Mouse (Mus musculus) ES-Bruce4 (cell line): Measurements from ENCODE around the gene Nrg3. TPM values are rescaled to one million over a fixed set of nuclear protein-coding genes. Genes with fewer than 3 reads are reported as not detected.
"Not testable (repeated sequence)": the region's sequence is repeated elsewhere in the genome, so short reads cannot be mapped to it uniquely, and the experiment has no call there.

Experiments
- H3K27ac ChIP-seq: 2 replicates; pipeline ENCODE4 v1.5.1; 2012; ENCODE audit warnings: low read length, inconsistent platforms; ENCODE audit not compliant: insufficient read depth
- H3K27me3 ChIP-seq: 2 replicates; pipeline ENCODE4 v1.6.1; 2012; ENCODE audit warnings: mild to moderate bottlenecking, low read length, inconsistent platforms; ENCODE audit not compliant: control insufficient read depth, poor library complexity, insufficient read depth, severe bottlenecking
- H3K36me3 ChIP-seq: 2 replicates; pipeline ENCODE4 v1.6.1; 2012; ENCODE audit warnings: inconsistent platforms, mild to moderate bottlenecking, low read length, moderate library complexity; ENCODE audit not compliant: control insufficient read depth, poor library complexity, insufficient read depth, severe bottlenecking
- H3K4me1 ChIP-seq: one replicate; pipeline ENCODE4 v1.8.1; 2011; ENCODE audit warnings: low read length; ENCODE audit not compliant: control insufficient read depth, insufficient read depth
- H3K4me3 ChIP-seq: 2 replicates; pipeline ENCODE4 v1.5.1; 2011; ENCODE audit warnings: low read depth, mild to moderate bottlenecking, low read length
- H3K9ac ChIP-seq: 2 replicates; pipeline ENCODE4 v1.6.1; 2012; ENCODE audit warnings: low read depth, mild to moderate bottlenecking, inconsistent platforms; ENCODE audit not compliant: poor library complexity, severe bottlenecking
- H3K9me3 ChIP-seq: replicated peaks from 2 replicates; pipeline ENCODE4 v1.6.1; 2012; ENCODE audit warnings: mild to moderate bottlenecking, low read length, inconsistent platforms; ENCODE audit not compliant: control insufficient read depth, poor library complexity, insufficient read depth, severe bottlenecking
- CTCF ChIP-seq: IDR thresholded peaks from one replicate; pipeline ENCODE4 v1.8.1; 2011; ENCODE audit warnings: low read depth, low read length
- EP300 ChIP-seq: IDR thresholded peaks from 2 replicates; pipeline ENCODE4 v1.6.1; 2011; ENCODE audit warnings: low read depth, low read length; ENCODE audit not compliant: insufficient read depth
- POLR2A ChIP-seq: IDR thresholded peaks from one replicate; pipeline ENCODE4 v1.8.1; 2011; ENCODE audit warnings: low read length; ENCODE audit not compliant: insufficient read depth
- polyA plus RNA-seq: library from polyadenylated mRNA; stranded (reverse); fragments of >200 nt; gene quantifications from 2 replicates; pipeline ENCODE4 v1.2.4, GENCODE M21; 2011; ENCODE audit warnings: low read depth; ENCODE audit not compliant: missing spikeins, insufficient read depth, insufficient read length

Gene Nrg3
- polyA plus RNA-seq, 1 experiment = not detected

- no peaks in the 10 kb centered on the region for H3K36me3 ChIP-seq
- no peak overlapping the region for H3K9ac ChIP-seq
- no peaks in the 10 kb centered on the region for H3K27me3 ChIP-seq
- no peak overlapping the region for H3K27ac ChIP-seq
- H3K4me1 ChIP-seq = no peaks in the 10 kb centered on the region
- H3K9me3 ChIP-seq = no peaks in the 10 kb centered on the region
- H3K4me3 ChIP-seq = no peak overlapping the region
- no peak for TF ChIP-seq CTCF
- no peak for TF ChIP-seq EP300
- TF ChIP-seq POLR2A = no peak
Observed at GRCm38 (mm10) chr14:39160140-39160539, 312.7 kb downstream of the Nrg3 start.

- H3K36me3 ChIP-seq = no peaks in the 10 kb centered on the region
- no peak overlapping the region for H3K9ac ChIP-seq
- TF ChIP-seq POLR2A (no peak), CTCF (no peak), EP300 (no peak)
- no peaks in the 10 kb centered on the region for H3K9me3 ChIP-seq
- H3K4me3 ChIP-seq = no peak overlapping the region
- H3K27ac ChIP-seq = no peak overlapping the region
- no peaks in the 10 kb centered on the region for H3K27me3 ChIP-seq
- no peaks in the 10 kb centered on the region for H3K4me1 ChIP-seq
Observed at GRCm38 (mm10) chr14:39155462-39155861, 317.4 kb downstream of the Nrg3 start.

DNA sequence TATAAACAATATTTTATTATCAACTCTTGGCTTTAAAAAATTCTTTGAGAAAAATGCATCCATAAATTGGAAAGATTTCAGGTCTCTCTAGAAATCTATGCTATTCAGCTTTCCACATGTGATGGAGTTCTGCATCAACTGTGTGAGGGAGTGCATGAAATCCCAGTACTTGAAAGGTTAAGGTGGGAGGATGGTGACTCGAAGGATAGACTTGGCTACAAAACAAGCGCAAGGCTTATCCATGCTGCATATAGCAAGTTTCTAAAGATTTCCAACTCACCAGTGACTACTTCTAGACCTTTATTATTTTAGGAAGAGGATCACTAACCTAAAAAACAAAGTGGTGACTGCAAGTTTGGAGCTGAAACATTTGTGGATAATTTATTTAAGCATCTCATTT, 343.1 kb downstream of the Nrg3 start:
- H3K4me1 ChIP-seq = no peaks in the 10 kb centered on the region
- TF ChIP-seq POLR2A = no peak
- TF ChIP-seq CTCF = no peak
- no peak for TF ChIP-seq EP300
- H3K9me3 ChIP-seq = no peaks in the 10 kb centered on the region
- H3K4me3 ChIP-seq = no peak overlapping the region
- H3K9ac ChIP-seq = no peak overlapping the region
- no peaks in the 10 kb centered on the region for H3K36me3 ChIP-seq
- H3K27me3 ChIP-seq = no peaks in the 10 kb centered on the region
- H3K27ac ChIP-seq = no peak overlapping the region

DNA sequence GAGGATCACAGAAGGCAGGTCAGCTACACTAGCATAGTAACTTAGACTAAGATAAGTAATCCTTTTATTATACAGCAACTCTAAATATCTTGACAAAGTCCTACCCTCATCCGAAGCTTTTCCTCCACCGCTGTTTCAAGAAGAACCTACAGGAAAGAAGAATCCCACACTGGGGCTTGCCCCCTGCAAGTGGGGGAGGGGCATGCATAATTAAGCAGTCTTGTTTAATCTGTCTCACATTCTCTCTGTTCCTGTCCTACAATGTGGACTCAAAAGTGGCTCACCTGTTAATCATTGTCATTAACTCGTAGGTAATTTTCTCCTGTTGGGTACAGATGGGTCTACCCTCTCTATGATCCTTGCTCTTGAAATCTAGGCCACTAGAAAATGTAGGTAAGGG, 354.9 kb downstream of the Nrg3 start:
- TF ChIP-seq POLR2A (no peak), CTCF (no peak), EP300 (no peak)

DNA sequence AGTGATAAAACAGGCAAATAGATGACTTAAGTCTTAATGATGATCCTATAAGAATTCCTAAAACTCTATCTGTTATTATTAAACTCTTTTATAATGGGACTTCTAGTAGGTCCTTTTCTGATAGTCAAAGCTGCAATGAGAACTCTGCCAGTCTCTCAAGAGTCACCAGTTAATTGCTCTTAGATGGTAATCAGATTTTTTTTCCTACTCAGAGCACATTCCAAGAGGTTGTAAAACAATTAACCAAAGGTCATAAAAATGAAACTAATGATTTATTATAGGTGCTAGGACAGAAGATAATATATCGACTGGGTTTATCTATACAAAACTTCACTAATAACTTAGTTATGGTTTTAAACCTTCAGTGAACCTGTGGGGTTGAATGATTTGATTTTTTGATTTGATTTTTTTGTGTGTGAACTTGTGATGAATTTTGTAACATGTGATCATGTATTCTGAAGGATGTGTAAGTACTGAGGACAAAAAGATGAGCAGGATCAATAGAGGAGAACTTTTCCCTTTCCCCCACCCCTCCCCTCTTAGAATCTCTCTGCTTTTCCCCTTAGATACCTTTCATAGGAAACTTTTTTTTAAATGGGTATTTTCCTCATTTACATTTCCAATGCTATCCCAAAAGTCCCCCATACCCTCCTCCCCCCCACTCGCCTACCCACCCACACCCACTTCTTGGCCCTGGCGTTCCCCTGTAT, 356.2 kb downstream of the Nrg3 start:
- not testable (repeated sequence) for H3K36me3 ChIP-seq, H3K27me3 ChIP-seq, H3K4me1 ChIP-seq, H3K9me3 ChIP-seq, H3K9ac ChIP-seq, H3K4me3 ChIP-seq, H3K27ac ChIP-seq

More for the DNA sequence above, 354.9 kb downstream of the Nrg3 start:
- no peaks in the 10 kb centered on the region for H3K4me1 ChIP-seq
- H3K27me3 ChIP-seq = no peaks in the 10 kb centered on the region
- 0 out of 2 replicates have a peak, but pooled peaks cover 2% of the 10 kb centered on the region for H3K9me3 ChIP-seq
- H3K27ac ChIP-seq = no peak overlapping the region
- no peaks in the 10 kb centered on the region for H3K36me3 ChIP-seq
- no peak overlapping the region for H3K4me3 ChIP-seq
- H3K9ac ChIP-seq = no peak overlapping the region

GRCm38 (mm10) chr14:39109566-39109965, 363.3 kb downstream of the Nrg3 start:
- H3K4me1 ChIP-seq = no peaks in the 10 kb centered on the region
- no peak overlapping the region for H3K4me3 ChIP-seq
- H3K9me3 ChIP-seq = 0 out of 2 replicates have a peak, but pooled peaks cover 2% of the 10 kb centered on the region
- H3K36me3 ChIP-seq = no peaks in the 10 kb centered on the region
- no peak for TF ChIP-seq CTCF
- TF ChIP-seq EP300 = no peak
- TF ChIP-seq POLR2A = no peak
- H3K9ac ChIP-seq = no peak overlapping the region
- H3K27me3 ChIP-seq = no peaks in the 10 kb centered on the region
- H3K27ac ChIP-seq = no peak overlapping the region
